Mouse (Mus musculus) T-helper 17 cell (primary cell): ENCODE data around the gene Gm5134.

Experiments
- in situ Hi-C, 2 experiments: fragments of 300-600 bp; cut with MboI, MseI; formaldehyde crosslinking; loops; 1 replicate in 1 of 2; 2 replicates in 1 of 2; pipeline ENCODE4 v1.15.1; 2025; ENCODE audit warnings: high pct_unique_total_duplicates in 2 of 2

Gm5134 gene

GRCm38 (mm10) chr10:75994531-75995210 lies 40.4 kb downstream of the Gm5134 start:
- in situ Hi-C loops: loop anchor here in 1 of 2 experiments (5.0 kb wide), 1 partner anchor 658 kb away; no protein-coding TSS in a partner anchor

GRCm38 (mm10) chr10:75995463-75995862 lies 41.1 kb downstream of the Gm5134 start:
- in situ Hi-C loops: loop anchor here in 1 of 2 experiments (5.0 kb wide), 1 partner anchor 657 kb away; no protein-coding TSS in a partner anchor

GRCm38 (mm10) chr10:75996315-75996714 lies 42.0 kb downstream of the Gm5134 start:
- in situ Hi-C loops: loop anchor here in 1 of 2 experiments (5.0 kb wide), 1 partner anchor 656 kb away; no protein-coding TSS in a partner anchor

GRCm38 (mm10) chr10:76001160-76001559 lies 46.8 kb downstream of the Gm5134 start:
- in situ Hi-C loops: no loop called here

- in situ Hi-C loops: no loop called here
Measured at GRCm38 (mm10) chr10:76002101-76002521, 47.8 kb downstream of the Gm5134 start.

GRCm38 (mm10) chr10:76002615-76003014 lies 48.3 kb downstream of the Gm5134 start:
- in situ Hi-C loops: no loop called here

- in situ Hi-C loops: no loop called here
Measured at GRCm38 (mm10) chr10:76003221-76003620, 48.9 kb downstream of the Gm5134 start.

- in situ Hi-C loops: no loop called here
Measured at GRCm38 (mm10) chr10:76006385-76006784, 52.1 kb downstream of the Gm5134 start.

GRCm38 (mm10) chr10:76009812-76010211 lies 55.5 kb downstream of the Gm5134 start:
- in situ Hi-C loops: no loop called here

GRCm38 (mm10) chr10:76012922-76013321 lies 58.6 kb downstream of the Gm5134 start:
- in situ Hi-C loops: no loop called here

- in situ Hi-C loops: loop anchor here in 1 of 2 experiments (5.0 kb wide), 1 partner anchor 65 kb away; no protein-coding TSS in a partner anchor
Measured at GRCm38 (mm10) chr10:76016886-76017285, 62.6 kb downstream of the Gm5134 start.

GRCm38 (mm10) chr10:76021728-76022127 lies 67.4 kb downstream of the Gm5134 start:
- in situ Hi-C loops: no loop called here

- in situ Hi-C loops: no loop called here
Measured at GRCm38 (mm10) chr10:76023921-76024320, 69.6 kb downstream of the Gm5134 start.

- in situ Hi-C loops: no loop called here
Measured at GRCm38 (mm10) chr10:76025470-76026190, 71.3 kb downstream of the Gm5134 start.

GRCm38 (mm10) chr10:76027127-76028015 lies 73.1 kb downstream of the Gm5134 start:
- in situ Hi-C loops: no loop called here

- in situ Hi-C loops: no loop called here
Measured at GRCm38 (mm10) chr10:76028016-76028366, 73.7 kb downstream of the Gm5134 start.

- in situ Hi-C loops: no loop called here
Measured at GRCm38 (mm10) chr10:76028396-76028795, 74.1 kb downstream of the Gm5134 start.

GRCm38 (mm10) chr10:76029276-76029675 lies 75.0 kb downstream of the Gm5134 start:
- in situ Hi-C loops: no loop called here

- in situ Hi-C loops: no loop called here
Measured at GRCm38 (mm10) chr10:76030496-76030895, 76.2 kb downstream of the Gm5134 start.

- in situ Hi-C loops: no loop called here
Measured at GRCm38 (mm10) chr10:76031511-76032401, 77.4 kb downstream of the Gm5134 start.
